Mouse (Mus musculus) liver, postnatal 0 days (tissue): ENCODE measurements around the gene Gm813. TPM values are rescaled to one million over a fixed set of nuclear protein-coding genes. Genes with fewer than 3 reads are reported as not detected.
A peak's percentile ranks its signal among the peaks of the same experiment; 100 is the strongest.

Experiments
- ATAC-seq: fragments of 200-750 bp; cut with Nextera tagmentation; 2 replicates; pipeline ENCODE4 v1.8.0; 2017; ENCODE audit warnings: mild to moderate bottlenecking, moderate library complexity
- DNase-seq: peaks from one replicate; pipeline ENCODE4 v3.0.0-alpha.2; 2016
- H3K27ac ChIP-seq: fragments of 300-500 bp; sonication (generic); 2 replicates; pipeline ENCODE4 v1.5.1; 2014; ENCODE audit warnings: antibody characterized with exemption, moderate library complexity, mild to moderate bottlenecking, low read depth
- H3K27me3 ChIP-seq: fragments of 300-500 bp; sonication (generic); 2 replicates; pipeline ENCODE4 v1.6.1; 2014; ENCODE audit warnings: low read length, control low read depth, mixed read lengths; ENCODE audit not compliant: insufficient read depth
- H3K36me3 ChIP-seq: fragments of 300-500 bp; sonication (generic); replicated peaks from 2 replicates; pipeline ENCODE4 v1.6.1; 2014; ENCODE audit warnings: mild to moderate bottlenecking, control low read depth, low read length, moderate library complexity, mixed read lengths; ENCODE audit not compliant: insufficient read depth
- H3K4me1 ChIP-seq: fragments of 300-500 bp; sonication (generic); 2 replicates; pipeline ENCODE4 v1.6.1; 2014; ENCODE audit warnings: antibody characterized with exemption, mild to moderate bottlenecking, control low read depth; ENCODE audit not compliant: insufficient read depth
- H3K4me2 ChIP-seq: fragments of 300-500 bp; sonication (generic); 2 replicates; pipeline ENCODE4 v1.6.1; 2014; ENCODE audit warnings: low read depth, mild to moderate bottlenecking, low read length, moderate library complexity, mixed read lengths
- H3K4me3 ChIP-seq: fragments of 300-500 bp; sonication (generic); 2 replicates; pipeline ENCODE4 v1.5.1; 2014; ENCODE audit warnings: low read depth, low read length
- H3K9ac ChIP-seq: fragments of 300-500 bp; sonication (generic); replicated peaks from 2 replicates; pipeline ENCODE4 v1.6.1; 2014; ENCODE audit warnings: mild to moderate bottlenecking, moderate library complexity
- H3K9me3 ChIP-seq: fragments of 300-500 bp; sonication (generic); 2 replicates; pipeline ENCODE4 v1.6.1; 2016; ENCODE audit warnings: mild to moderate bottlenecking, control low read depth, low read length, mixed read lengths
- CTCF ChIP-seq: sonication (generic); IDR thresholded peaks from 2 replicates; pipeline ENCODE4 v1.5.1; 2016; ENCODE audit warnings: antibody characterized with exemption, low read depth
- EP300 ChIP-seq: IDR thresholded peaks from 2 replicates; pipeline ENCODE4 v1.6.1; 2016; ENCODE audit warnings: antibody characterized with exemption, low read depth, mild to moderate bottlenecking
- WGBS: fragments of 180-500 bp; shearing (Covaris S2); extraction: QIAGEN DNeasy Blood & Tissue Kit; methylation state at CpG from one replicate; pipeline ENCODE4 v1.1.7; 2014; ENCODE audit not compliant: insufficient replicate concordance; 5-methylcytosine and 5-hydroxymethylcytosine counted together
- polyA plus RNA-seq: library from polyadenylated mRNA; unstranded; fragments of >200 nt; fragmentation: Nextera tagmentation; extraction: Ambion mirVana; gene quantifications from 2 replicates; pipeline ENCODE4 v1.2.1, GENCODE M21; 2015

Gm813 gene
- polyA plus RNA-seq, 1 experiment from 2014 or later: not detected

DNA sequence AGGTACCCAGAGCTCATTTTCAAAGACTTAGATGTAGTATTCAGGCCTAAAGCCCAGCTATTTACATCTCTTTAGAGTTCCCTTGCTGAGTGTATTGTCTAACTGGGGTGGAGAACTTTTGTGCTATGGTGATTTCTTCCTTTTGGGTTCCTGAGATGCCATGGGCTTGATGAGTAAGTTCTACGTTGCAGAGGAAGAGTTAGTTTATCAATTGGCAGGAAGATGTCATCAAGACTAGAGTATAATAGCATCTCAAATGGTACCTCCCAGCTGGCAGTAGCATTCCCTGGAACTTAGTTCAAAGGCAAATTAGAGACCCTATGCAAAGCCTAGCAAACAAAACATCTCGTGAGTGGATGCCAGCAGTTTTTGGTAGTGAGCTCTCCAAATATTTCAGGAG, 19.1 kb upstream of the Gm813 start:
- 53% methylated on average over 2 of the region's 2 CpGs for WGBS

DNA sequence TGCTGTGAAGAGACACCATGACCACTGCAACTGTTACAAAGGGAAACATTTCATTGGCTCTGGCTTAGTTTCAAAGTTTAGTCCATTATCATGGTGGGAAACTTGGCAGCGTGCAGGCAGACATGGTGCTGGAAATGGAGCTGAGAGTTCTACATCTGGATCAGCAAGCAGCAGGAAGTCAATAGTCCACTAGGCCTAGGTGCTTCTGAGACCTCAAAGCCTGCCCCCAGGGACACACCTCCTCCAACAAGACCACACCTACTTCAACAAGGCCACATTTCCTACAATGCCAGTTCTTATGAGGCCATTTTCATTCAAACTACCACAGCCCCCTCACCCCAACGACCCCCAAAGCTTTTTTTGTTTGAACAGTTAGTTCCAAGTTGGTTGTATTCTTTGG, 13.0 kb upstream of the Gm813 start:
- 63% methylated on average over 2 of the region's 2 CpGs for WGBS
- no peak overlapping the region for H3K4me2 ChIP-seq
- H3K4me1 ChIP-seq: peaks cover 16% of the 10 kb centered on the region
- H3K27me3 ChIP-seq: no peaks in the 10 kb centered on the region
- no peak overlapping the region for H3K9ac ChIP-seq
- no peak overlapping the region for H3K27ac ChIP-seq
- no peak overlapping the region for H3K4me3 ChIP-seq
- H3K9me3 ChIP-seq: no peaks in the 10 kb centered on the region
- no peak for TF ChIP-seq EP300
- TF ChIP-seq CTCF: no peak
- H3K36me3 ChIP-seq: no peaks in the 10 kb centered on the region
- no peak for ATAC-seq
- DNase-seq: no peak

More for the DNA sequence above, 19.1 kb upstream of the Gm813 start:
- TF ChIP-seq EP300: no peak
- no peak for TF ChIP-seq CTCF
- Histone ChIP-seq H3K27me3 (no peaks in the 10 kb centered on the region), H3K27ac (no peak overlapping the region), H3K36me3 (no peaks in the 10 kb centered on the region), H3K9me3 (no peaks in the 10 kb centered on the region), H3K4me1 (peaks cover 2% of the 10 kb centered on the region; the same call in 1 of the 2 replicates), H3K4me3 (no peak overlapping the region), H3K9ac (no peak overlapping the region), H3K4me2 (no peak overlapping the region)
- no peak for DNase-seq
- ATAC-seq: no peak

DNA sequence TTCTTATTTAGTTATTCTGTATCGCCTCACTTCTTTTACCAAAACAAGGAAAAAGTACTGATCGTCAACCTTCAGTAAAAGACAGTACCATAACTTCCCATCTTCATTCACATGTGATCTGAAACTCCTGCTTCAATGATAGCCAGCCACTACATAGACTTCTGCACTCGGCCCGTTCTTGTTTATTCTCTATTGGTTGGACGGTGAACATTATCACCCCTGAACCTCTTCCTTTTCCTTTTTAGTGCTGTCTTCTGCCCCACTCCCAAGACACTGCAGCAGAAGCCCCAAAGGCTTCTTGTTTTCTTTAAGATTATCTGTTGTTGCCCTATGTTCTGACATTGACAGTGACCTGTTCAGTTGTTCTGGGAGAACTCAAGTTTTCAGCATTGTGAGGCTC, 12.2 kb upstream of the Gm813 start:
- Histone ChIP-seq H3K36me3 (no peaks in the 10 kb centered on the region), H3K4me2 (no peak overlapping the region), H3K27me3 (no peaks in the 10 kb centered on the region), H3K9me3 (no peaks in the 10 kb centered on the region), H3K9ac (no peak overlapping the region), H3K4me1 (peaks cover 16% of the 10 kb centered on the region), H3K4me3 (no peak overlapping the region), H3K27ac (no peak overlapping the region; the same call in 1 of the 2 replicates)
- 57% methylated on average over 5 of the region's 5 CpGs for WGBS
- DNase-seq: no peak
- ATAC-seq: no peak
- TF ChIP-seq CTCF: no peak
- no peak for TF ChIP-seq EP300

DNA sequence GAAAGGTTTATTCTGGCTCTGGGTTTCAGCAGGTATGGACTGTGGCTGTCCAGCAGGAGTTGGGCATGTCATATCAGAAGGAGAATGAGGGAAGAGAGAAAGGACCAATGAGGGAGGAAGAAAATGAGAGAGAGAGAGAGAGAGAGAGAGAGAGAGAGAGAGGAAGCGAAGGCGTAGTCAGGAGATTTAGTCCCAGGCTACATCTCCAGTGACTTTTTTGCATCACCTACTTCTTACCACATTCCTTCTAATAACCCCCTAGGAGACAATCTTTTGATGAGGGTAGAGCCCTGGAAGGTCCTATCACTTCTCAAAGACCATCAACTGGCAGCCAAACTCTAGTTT, 11.5 kb upstream of the Gm813 start:
- H3K27me3 ChIP-seq: no peaks in the 10 kb centered on the region
- no peak overlapping the region for H3K4me3 ChIP-seq
- no peak overlapping the region for H3K4me2 ChIP-seq
- DNase-seq (no peak), ATAC-seq (no peak)
- H3K9ac ChIP-seq: no peak overlapping the region
- H3K36me3 ChIP-seq: no peaks in the 10 kb centered on the region
- 100% methylated on average over 2 of the region's 2 CpGs for WGBS
- peak overlapping the region; percentile 29 for H3K27ac ChIP-seq
- peaks cover 16% of the 10 kb centered on the region for H3K4me1 ChIP-seq
- TF ChIP-seq CTCF (no peak), EP300 (no peak)
- no peaks in the 10 kb centered on the region for H3K9me3 ChIP-seq

DNA sequence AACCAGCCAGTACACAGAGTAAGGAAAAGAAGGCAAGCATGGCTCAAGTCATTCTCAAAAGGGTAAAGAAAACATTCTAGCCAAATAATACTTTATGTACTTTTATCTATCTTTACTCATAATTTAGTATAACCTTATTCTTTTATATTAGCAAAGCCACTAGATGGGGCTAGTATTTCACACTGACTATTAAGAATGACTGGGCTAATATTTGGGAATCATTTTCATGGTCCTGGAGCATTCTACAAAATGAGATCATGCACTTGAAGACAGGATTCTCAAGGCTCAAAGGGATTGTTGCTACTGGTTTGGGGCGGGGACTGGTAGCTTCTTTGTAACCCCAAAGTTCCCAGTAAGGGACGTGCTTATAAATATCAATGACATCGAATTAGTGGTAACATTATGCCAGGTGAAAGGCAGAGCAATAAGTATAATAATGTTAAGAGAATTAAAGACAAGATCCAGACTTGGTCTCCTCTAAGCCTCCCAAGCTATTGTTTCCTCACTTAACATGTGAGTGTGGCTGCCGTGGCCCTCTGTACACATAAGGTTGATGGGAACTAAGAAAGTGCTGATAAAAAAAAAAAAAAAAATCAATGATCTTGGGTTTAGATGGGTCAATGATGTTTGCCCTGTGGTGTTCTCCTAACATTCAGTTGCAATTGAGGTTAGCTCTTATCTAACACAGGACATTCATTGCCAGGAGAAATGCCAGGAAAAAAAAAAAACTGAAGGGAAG, 11.0 kb upstream of the Gm813 start:
- H3K27me3 ChIP-seq: no peaks in the 10 kb centered on the region
- TF ChIP-seq EP300: peak; percentile 60; the same call in 1 of the 2 replicates
- peak; percentile 59 for TF ChIP-seq CTCF
- DNase-seq (no peak), ATAC-seq (peak; percentile 75)
- 61% methylated on average over 4 of the region's 4 CpGs for WGBS
- peaks cover 16% of the 10 kb centered on the region for H3K4me1 ChIP-seq
- peak overlapping the region; percentile 29 for H3K27ac ChIP-seq
- H3K4me2 ChIP-seq: no peak overlapping the region
- H3K9ac ChIP-seq: no peak overlapping the region
- no peaks in the 10 kb centered on the region for H3K36me3 ChIP-seq
- no peaks in the 10 kb centered on the region for H3K9me3 ChIP-seq
- no peak overlapping the region for H3K4me3 ChIP-seq

DNA sequence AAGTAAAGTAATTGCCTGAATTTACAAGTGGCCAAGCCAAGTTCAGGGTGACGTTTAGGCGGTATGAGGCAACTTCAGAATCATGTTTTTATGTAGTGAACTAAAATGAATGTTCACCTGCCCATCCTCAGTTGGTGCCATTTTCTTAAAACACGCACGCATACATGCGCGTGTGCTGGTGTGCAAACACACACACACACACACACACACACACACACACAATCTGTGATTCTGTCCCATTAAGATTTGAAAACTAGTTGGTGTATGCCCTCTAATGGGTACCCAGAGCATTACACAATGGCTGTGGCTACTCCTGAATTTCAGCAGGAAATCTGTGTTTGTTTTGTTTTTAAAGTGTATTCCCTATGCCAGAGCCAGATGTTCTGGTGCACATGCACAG, 7.2 kb upstream of the Gm813 start:
- ATAC-seq: 0 out of 2 replicates have a peak, but pooled peaks have one; percentile 23

More for the DNA sequence above, 7.2 kb upstream of the Gm813 start:
- Histone ChIP-seq H3K4me2 (no peak overlapping the region), H3K36me3 (no peaks in the 10 kb centered on the region), H3K9ac (no peak overlapping the region), H3K4me1 (peaks cover 13% of the 10 kb centered on the region), H3K4me3 (no peak overlapping the region), H3K27me3 (no peaks in the 10 kb centered on the region), H3K27ac (no peak overlapping the region), H3K9me3 (no peaks in the 10 kb centered on the region)
- 79% methylated on average over 6 of the region's 6 CpGs for WGBS
- no peak for TF ChIP-seq EP300
- peak; percentile 84 for TF ChIP-seq CTCF
- DNase-seq: peak; percentile 24
